Mouse (Mus musculus): ENCODE data around the gene 6030445D17Rik. TPM values are rescaled to one million over a fixed set of nuclear protein-coding genes. Genes with fewer than 3 reads are reported as not detected.

Gene 6030445D17Rik
- total RNA-seq (2023) = not detected

GRCm38 (mm10) chr4:136462086-136462838 lies at the start of gene 6030445D17Rik:
Gene 6030445D17Rik, plus strand, starts transcription at chr4:136462250.

GRCm38 (mm10) chr4:136423224-136423623 lies 38.8 kb upstream of the 6030445D17Rik start, which contains the start of gene Htr1d:
Gene Htr1d, plus strand, starts transcription at chr4:136423524.

GRCm38 (mm10) chr4:136469371-136469903 lies 7.4 kb downstream of the 6030445D17Rik start, which contains the start of gene Luzp1:
Gene Luzp1, plus strand, starts transcription at chr4:136469761.

Other genes starting within 250 kb of the 6030445D17Rik start
- gene Tcea3, start 214.5 kb upstream of the 6030445D17Rik start, total RNA-seq (2023) = 1 to 10 TPM; 1.1 to 1.3 TPM
- gene Zfp46, start 177.6 kb upstream of the 6030445D17Rik start, total RNA-seq (2023) = 1 to 10 TPM; 8.7 to 9.4 TPM
- 100 to 1,000 TPM; 118 to 126 TPM for gene Hnrnpr, start 151.3 kb upstream of the 6030445D17Rik start, total RNA-seq (2023)
- not detected for gene Htr1d, start 38.7 kb upstream of the 6030445D17Rik start, total RNA-seq (2023)
- 1 to 10 TPM; 1.4 to 2.0 TPM for gene Luzp1, start 7.5 kb downstream of the 6030445D17Rik start, total RNA-seq (2023)
- 10 to 100 TPM; 69.8 to 72.9 TPM for gene Kdm1a, start 140.5 kb downstream of the 6030445D17Rik start, total RNA-seq (2023)
- gene Tex46, start 148.2 kb downstream of the 6030445D17Rik start, total RNA-seq (2023) = not detected
- not detected for gene Lactbl1, start 160.4 kb downstream of the 6030445D17Rik start, total RNA-seq (2023)

Data from T-cell, adult 66 days (primary cell).